Mouse (Mus musculus): ENCODE measurements around the gene Bola1. TPM values are rescaled to one million over a fixed set of nuclear protein-coding genes. Genes with fewer than 3 reads are reported as not detected.
"Not testable (repeated sequence)": the region's sequence is repeated elsewhere in the genome, so short reads cannot be mapped to it uniquely, and the experiment has no call there.

The Bola1 gene
- polyA plus RNA-seq, 1 experiment from 2014 or later: 56.4 TPM

DNA sequence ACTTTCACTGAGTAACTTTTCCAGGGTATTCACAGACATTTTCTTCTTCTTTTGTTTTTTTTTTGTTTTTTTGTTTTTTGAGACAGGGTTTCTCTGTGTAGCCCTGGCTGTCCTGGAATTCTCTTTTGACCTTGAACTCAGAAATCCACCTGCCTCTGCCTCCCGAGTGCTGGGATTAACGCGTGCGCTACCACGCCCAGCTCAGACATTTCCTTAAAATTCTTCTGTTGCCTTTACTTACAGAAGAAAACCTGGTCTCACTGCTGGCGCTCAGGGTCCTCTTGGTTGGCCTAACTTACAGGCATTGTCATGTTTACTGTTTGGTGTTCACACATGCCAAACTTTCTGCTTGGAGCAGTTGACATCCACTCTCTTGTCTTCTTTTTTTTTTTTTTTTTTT is 44.3 kb downstream of the Bola1 start:
- H3K27ac ChIP-seq (ENCODE audit: low read depth, low read length): no peak overlapping the region
- H3K4me2 ChIP-seq (replicated peaks; ENCODE audit: low read depth): no peak overlapping the region
- TF ChIP-seq CTCF (IDR thresholded peaks at IDR 0.05; ENCODE audit: low read depth): no peak
- H3K9me3 ChIP-seq (ENCODE audit: control insufficient read depth): no peaks in the 10 kb centered on the region
- H3K27me3 ChIP-seq (replicated peaks; ENCODE audit: control insufficient read depth, insufficient read depth, low read length): no peaks in the 10 kb centered on the region
- WGBS: 87% methylated on average over 6 of the region's 6 CpGs
- ATAC-seq: no peak
- H3K36me3 ChIP-seq (ENCODE audit: control insufficient read depth, insufficient read depth): peaks cover 36% of the 10 kb centered on the region
- no peak overlapping the region for H3K4me3 ChIP-seq (ENCODE audit: low read depth, low read length)
- no peak overlapping the region for H3K9ac ChIP-seq (ENCODE audit: low read depth, low read length)
- peaks cover 6% of the 10 kb centered on the region; the same call in 1 of the 2 replicates for H3K4me1 ChIP-seq (replicated peaks; ENCODE audit: control insufficient read depth, insufficient read depth, low read length)

- WGBS: 84% methylated on average over 4 of the region's 4 CpGs
- ATAC-seq: not testable (repeated sequence)
Measured at GRCm38 (mm10) chr3:96174042-96174441, 45.5 kb downstream of the Bola1 start.

GRCm38 (mm10) chr3:96173185-96173584 is 46.3 kb downstream of the Bola1 start:
- H3K4me3 ChIP-seq (ENCODE audit: low read depth, low read length): peak overlapping the region; percentile 79
- H3K27me3 ChIP-seq (replicated peaks; ENCODE audit: control insufficient read depth, insufficient read depth, low read length): no peaks in the 10 kb centered on the region
- 30% methylated on average over 7 of the region's 7 CpGs for WGBS
- H3K9ac ChIP-seq (ENCODE audit: low read depth, low read length): peak overlapping the region; percentile 76
- no peaks in the 10 kb centered on the region for H3K9me3 ChIP-seq (ENCODE audit: control insufficient read depth)
- H3K36me3 ChIP-seq (ENCODE audit: control insufficient read depth, insufficient read depth): peaks cover 49% of the 10 kb centered on the region
- H3K27ac ChIP-seq (ENCODE audit: low read depth, low read length): 0 out of 2 replicates have a peak overlapping the region, but pooled peaks have one; percentile 9
- TF ChIP-seq CTCF (IDR thresholded peaks at IDR 0.05; ENCODE audit: low read depth): no peak
- peak overlapping the region; percentile 90 for H3K4me2 ChIP-seq (replicated peaks; ENCODE audit: low read depth)
- ATAC-seq: no peak
- H3K4me1 ChIP-seq (replicated peaks; ENCODE audit: control insufficient read depth, insufficient read depth, low read length): peaks cover 6% of the 10 kb centered on the region; the same call in 1 of the 2 replicates

More at GRCm38 (mm10) chr3:96174042-96174441, 45.5 kb downstream of the Bola1 start:
- not testable (repeated sequence) for H3K4me3 ChIP-seq (ENCODE audit: low read depth, low read length); H3K27me3 ChIP-seq (replicated peaks; ENCODE audit: control insufficient read depth, insufficient read depth, low read length); H3K9me3 ChIP-seq (ENCODE audit: control insufficient read depth); H3K27ac ChIP-seq (ENCODE audit: low read depth, low read length); H3K9ac ChIP-seq (ENCODE audit: low read depth, low read length); H3K4me2 ChIP-seq (replicated peaks; ENCODE audit: low read depth); H3K4me1 ChIP-seq (replicated peaks; ENCODE audit: control insufficient read depth, insufficient read depth, low read length)
- H3K36me3 ChIP-seq (ENCODE audit: control insufficient read depth, insufficient read depth): peaks cover 47% of the 10 kb centered on the region

GRCm38 (mm10) chr3:96172197-96173178 is 47.0 kb downstream of the Bola1 start, which contains the start of gene Sf3b4:
Sf3b4 (plus strand) TSS chr3:96172332.
- Histone ChIP-seq H3K4me1 (replicated peaks; ENCODE audit: control insufficient read depth, insufficient read depth, low read length) (peaks cover 6% of the 10 kb centered on the region; the same call in 1 of the 2 replicates), H3K27me3 (replicated peaks; ENCODE audit: control insufficient read depth, insufficient read depth, low read length) (no peaks in the 10 kb centered on the region), H3K4me2 (replicated peaks; ENCODE audit: low read depth) (peak within 1 kb of the TSS; percentile 90), H3K27ac (ENCODE audit: low read depth, low read length) (peak within 1 kb of the TSS; percentile 98), H3K9me3 (ENCODE audit: control insufficient read depth) (no peaks in the 10 kb centered on the region), H3K9ac (ENCODE audit: low read depth, low read length) (peak within 1 kb of the TSS; percentile 76), H3K4me3 (ENCODE audit: low read depth, low read length) (peak within 1 kb of the TSS; percentile 79), H3K36me3 (ENCODE audit: control insufficient read depth, insufficient read depth) (peaks cover 51% of the 10 kb centered on the region)
- peak; percentile 91 for ATAC-seq
- WGBS: under 1% methylated on average over 57 of the region's 58 CpGs
- TF ChIP-seq CTCF (IDR thresholded peaks at IDR 0.05; ENCODE audit: low read depth): no peak

- WGBS: 14% methylated on average over 18 of the region's 18 CpGs
- H3K27ac ChIP-seq (ENCODE audit: low read depth, low read length): peak overlapping the region; percentile 98
- peaks cover 49% of the 10 kb centered on the region for H3K36me3 ChIP-seq (ENCODE audit: control insufficient read depth, insufficient read depth)
- no peaks in the 10 kb centered on the region for H3K27me3 ChIP-seq (replicated peaks; ENCODE audit: control insufficient read depth, insufficient read depth, low read length)
- H3K4me2 ChIP-seq (replicated peaks; ENCODE audit: low read depth): peak overlapping the region; percentile 90
- no peaks in the 10 kb centered on the region for H3K9me3 ChIP-seq (ENCODE audit: control insufficient read depth)
- TF ChIP-seq CTCF (IDR thresholded peaks at IDR 0.05; ENCODE audit: low read depth): no peak
- H3K4me1 ChIP-seq (replicated peaks; ENCODE audit: control insufficient read depth, insufficient read depth, low read length): peaks cover 6% of the 10 kb centered on the region; the same call in 1 of the 2 replicates
- H3K9ac ChIP-seq (ENCODE audit: low read depth, low read length): peak overlapping the region; percentile 76
- peak overlapping the region; percentile 79 for H3K4me3 ChIP-seq (ENCODE audit: low read depth, low read length)
- peak; percentile 18; the same call in 1 of the 2 replicates for ATAC-seq
Measured at GRCm38 (mm10) chr3:96171583-96172196, 47.8 kb downstream of the Bola1 start.

Measured in intestine, postnatal 0 days (tissue).